Mouse (Mus musculus) liver, postnatal 0 days (tissue): ENCODE data around the gene Zpr1. TPM values are rescaled to one million over a fixed set of nuclear protein-coding genes. Genes with fewer than 3 reads are reported as not detected.
A peak's percentile ranks its signal among the peaks of the same experiment; 100 is the strongest.

Source experiments
- ATAC-seq: fragments of 200-750 bp; cut with Nextera tagmentation; 2 replicates; pipeline ENCODE4 v1.8.0; 2017; ENCODE audit warnings: mild to moderate bottlenecking, moderate library complexity
- DNase-seq: peaks from one replicate; pipeline ENCODE4 v3.0.0-alpha.2; 2016
- H3K27ac ChIP-seq: fragments of 300-500 bp; sonication (generic); 2 replicates; pipeline ENCODE4 v1.5.1; 2014; ENCODE audit warnings: antibody characterized with exemption, moderate library complexity, mild to moderate bottlenecking, low read depth
- H3K27me3 ChIP-seq: fragments of 300-500 bp; sonication (generic); 2 replicates; pipeline ENCODE4 v1.6.1; 2014; ENCODE audit warnings: low read length, control low read depth, mixed read lengths; ENCODE audit not compliant: insufficient read depth
- H3K36me3 ChIP-seq: fragments of 300-500 bp; sonication (generic); replicated peaks from 2 replicates; pipeline ENCODE4 v1.6.1; 2014; ENCODE audit warnings: mild to moderate bottlenecking, control low read depth, low read length, moderate library complexity, mixed read lengths; ENCODE audit not compliant: insufficient read depth
- H3K4me1 ChIP-seq: fragments of 300-500 bp; sonication (generic); 2 replicates; pipeline ENCODE4 v1.6.1; 2014; ENCODE audit warnings: antibody characterized with exemption, mild to moderate bottlenecking, control low read depth; ENCODE audit not compliant: insufficient read depth
- H3K4me2 ChIP-seq: fragments of 300-500 bp; sonication (generic); 2 replicates; pipeline ENCODE4 v1.6.1; 2014; ENCODE audit warnings: low read depth, mild to moderate bottlenecking, low read length, moderate library complexity, mixed read lengths
- H3K4me3 ChIP-seq: fragments of 300-500 bp; sonication (generic); 2 replicates; pipeline ENCODE4 v1.5.1; 2014; ENCODE audit warnings: low read depth, low read length
- H3K9ac ChIP-seq: fragments of 300-500 bp; sonication (generic); replicated peaks from 2 replicates; pipeline ENCODE4 v1.6.1; 2014; ENCODE audit warnings: mild to moderate bottlenecking, moderate library complexity
- H3K9me3 ChIP-seq: fragments of 300-500 bp; sonication (generic); 2 replicates; pipeline ENCODE4 v1.6.1; 2016; ENCODE audit warnings: mild to moderate bottlenecking, control low read depth, low read length, mixed read lengths
- CTCF ChIP-seq: sonication (generic); IDR thresholded peaks from 2 replicates; pipeline ENCODE4 v1.5.1; 2016; ENCODE audit warnings: antibody characterized with exemption, low read depth
- EP300 ChIP-seq: IDR thresholded peaks from 2 replicates; pipeline ENCODE4 v1.6.1; 2016; ENCODE audit warnings: antibody characterized with exemption, low read depth, mild to moderate bottlenecking
- WGBS: fragments of 180-500 bp; shearing (Covaris S2); extraction: QIAGEN DNeasy Blood & Tissue Kit; methylation state at CpG from one replicate; pipeline ENCODE4 v1.1.7; 2014; ENCODE audit not compliant: insufficient replicate concordance; 5-methylcytosine and 5-hydroxymethylcytosine counted together
- polyA plus RNA-seq: library from polyadenylated mRNA; unstranded; fragments of >200 nt; fragmentation: Nextera tagmentation; extraction: Ambion mirVana; gene quantifications from 2 replicates; pipeline ENCODE4 v1.2.1, GENCODE M21; 2015

The Zpr1 gene
- polyA plus RNA-seq, 1 experiment from 2014 or later = 21.8 TPM

GRCm38 (mm10) chr9:46329801-46330585 lies 57.1 kb downstream of the Zpr1 start:
- no peak overlapping the region for H3K27ac ChIP-seq
- peaks cover 22% of the 10 kb centered on the region for H3K27me3 ChIP-seq
- no peak for ATAC-seq
- peaks cover 7% of the 10 kb centered on the region for H3K4me1 ChIP-seq
- H3K9me3 ChIP-seq = no peaks in the 10 kb centered on the region
- no peak overlapping the region for H3K9ac ChIP-seq
- 25% methylated on average over 24 of the region's 24 CpGs for WGBS
- H3K4me2 ChIP-seq = peak overlapping the region; percentile 70; the same call in 1 of the 2 replicates
- no peak overlapping the region for H3K4me3 ChIP-seq
- TF ChIP-seq EP300 (no peak), CTCF (0 out of 2 replicates have a peak, but pooled peaks have one; percentile 6)
- no peaks in the 10 kb centered on the region for H3K36me3 ChIP-seq
- no peak for DNase-seq

DNA sequence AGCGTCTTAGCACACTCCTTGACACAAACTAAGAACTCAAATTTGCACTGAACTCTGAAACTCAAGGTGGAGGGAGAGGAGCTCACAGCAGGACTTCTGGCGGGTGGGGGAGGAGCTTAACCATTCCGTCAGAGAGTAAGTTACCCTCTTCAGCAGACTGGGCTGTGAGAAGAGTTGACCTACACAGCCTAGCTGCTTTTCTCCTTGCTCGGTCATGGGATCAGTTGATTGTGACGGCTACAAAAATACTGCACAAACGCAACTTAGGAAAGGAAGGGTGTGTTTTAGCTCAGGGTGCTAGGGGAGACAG lies 57.7 kb downstream of the Zpr1 start:
- peaks cover 22% of the 10 kb centered on the region for H3K27me3 ChIP-seq
- WGBS = 44% methylated on average over 6 of the region's 6 CpGs

DNA sequence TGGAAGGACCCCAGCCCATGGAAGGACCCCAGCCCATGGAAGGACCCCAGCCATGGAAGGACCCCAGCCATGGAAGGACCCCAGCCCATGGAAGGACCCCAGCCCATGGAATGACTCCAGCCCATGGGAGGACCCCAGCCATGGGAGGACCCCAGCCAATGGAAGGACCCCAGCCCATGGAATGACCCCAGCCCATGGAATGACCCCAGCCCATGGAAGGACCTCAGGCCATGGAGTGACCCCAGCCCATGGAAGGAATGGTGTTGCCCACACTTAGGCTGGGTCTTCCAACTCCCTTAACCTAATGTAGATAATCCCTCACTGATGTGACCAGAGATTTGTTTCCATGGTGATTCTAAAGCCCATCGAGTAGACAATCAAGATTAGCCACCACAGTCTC lies 58.4 kb downstream of the Zpr1 start:
- ATAC-seq (no peak), DNase-seq (no peak)
- Histone ChIP-seq H3K36me3 (no peaks in the 10 kb centered on the region), H3K9me3 (no peaks in the 10 kb centered on the region), H3K27me3 (peaks cover 22% of the 10 kb centered on the region), H3K27ac (no peak overlapping the region), H3K4me2 (no peak overlapping the region), H3K4me1 (peaks cover 7% of the 10 kb centered on the region), H3K4me3 (no peak overlapping the region), H3K9ac (no peak overlapping the region)
- 77% methylated on average over 1 of the region's 1 CpGs for WGBS
- TF ChIP-seq CTCF (no peak), EP300 (no peak)

More for the DNA sequence above, 57.7 kb downstream of the Zpr1 start:
- Histone ChIP-seq H3K27ac (no peak overlapping the region), H3K4me3 (no peak overlapping the region), H3K36me3 (no peaks in the 10 kb centered on the region), H3K4me2 (no peak overlapping the region), H3K9ac (no peak overlapping the region), H3K4me1 (peaks cover 7% of the 10 kb centered on the region), H3K9me3 (no peaks in the 10 kb centered on the region)
- no peak for DNase-seq
- TF ChIP-seq EP300 = no peak
- TF ChIP-seq CTCF = no peak
- ATAC-seq = no peak

Other genes starting within 250 kb of the Zpr1 start
- gene Apoa1, start 44.5 kb upstream of the Zpr1 start, polyA plus RNA-seq = 27,203 and 27,647 TPM in 2 replicates
- 453 and 541 TPM in 2 replicates for gene Apoc3, start 37.4 kb upstream of the Zpr1 start, polyA plus RNA-seq
- 256 and 423 TPM in 2 replicates for gene Apoa4, start 32.4 kb upstream of the Zpr1 start, polyA plus RNA-seq
- 771 and 869 TPM in 2 replicates for gene Apoa5, start 4.4 kb upstream of the Zpr1 start, polyA plus RNA-seq
- gene Bud13, start 9.9 kb downstream of the Zpr1 start, polyA plus RNA-seq = 4.0 TPM in 2 replicates
- not detected in 2 replicates for gene 4931429L15Rik, start 46.9 kb downstream of the Zpr1 start, polyA plus RNA-seq